Mouse (Mus musculus): ENCODE data around the gene Gm3618.
"Not testable (repeated sequence)": the region's sequence is repeated elsewhere in the genome, so short reads cannot be mapped to it uniquely, and the experiment has no call there.

Gene Gm3618

GRCm38 (mm10) chr14:6343578-6343977 lies at the start of gene Gm3618:
Gm3618 (minus strand) TSS chr14:6343678.
- DNase-seq (ENCODE audit: low spot score in 2 of 2), result not testable (repeated sequence)

DNA sequence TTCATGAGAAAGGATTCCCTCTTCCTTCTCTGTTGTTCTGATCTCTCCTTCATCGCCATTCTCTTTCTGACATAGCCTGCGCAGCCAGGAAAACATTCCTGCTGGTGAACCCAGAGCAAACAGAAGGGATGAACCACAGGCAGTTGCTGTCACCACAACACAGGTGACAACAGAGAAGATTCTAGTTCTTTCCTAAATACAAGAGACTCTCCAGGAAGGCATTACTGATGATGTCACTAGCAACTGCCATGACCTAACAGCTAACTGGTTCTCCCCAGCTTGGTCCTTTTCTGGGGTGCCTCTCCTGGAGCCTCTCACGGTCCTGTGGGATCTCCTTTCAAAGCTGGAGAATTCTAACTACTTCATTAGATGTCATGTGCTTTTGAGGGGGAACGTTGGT lies 46.7 kb upstream of the Gm3618 start, which contains the start of gene Gm16440:
Gene Gm16440, minus strand, starts transcription at position 101 of the 400 bp plus-strand sequence.
- DNase-seq (ENCODE audit: low spot score in 2 of 2), result not testable (repeated sequence)

DNA sequence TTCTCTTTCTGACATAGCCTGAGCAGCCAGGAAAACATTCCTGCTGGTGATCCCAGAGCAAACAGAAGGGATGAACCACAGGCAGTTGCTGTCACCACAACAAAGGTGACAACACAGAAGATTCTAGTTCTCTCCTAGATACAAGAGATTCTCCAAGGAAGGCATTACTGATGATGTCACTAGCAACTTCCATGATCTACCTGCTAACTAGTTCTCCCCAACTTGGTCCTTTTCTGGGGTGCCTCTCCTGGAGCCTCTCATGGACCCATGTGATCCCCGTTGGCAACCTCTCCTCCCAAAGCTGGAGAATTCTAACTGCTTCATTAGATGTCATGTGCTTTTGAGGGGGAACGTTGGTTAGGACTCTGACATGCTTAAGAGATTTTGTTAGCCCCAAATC lies 38.7 kb downstream of the Gm3618 start, which contains the start of gene Gm21103:
Gene Gm21103, minus strand, starts transcription at position 101 of the 400 bp plus-strand sequence.
- not testable (repeated sequence) for DNase-seq (ENCODE audit: low spot score in 2 of 2)

- DNase-seq (ENCODE audit: low spot score in 2 of 2), result peak; percentile 3 to 14
These were observed 56.4 kb downstream of the Gm3618 start, which contains the start of gene Gm3411 for GRCm38 (mm10) chr14:6286931-6287715. Gm3411 (minus strand) TSS chr14:6287250.
